Mouse (Mus musculus) bone marrow, adult 2 months (tissue): ENCODE data around the gene Ttll8.

Experiments
- CTCF ChIP-seq: fragments of 200-500 bp; IDR thresholded peaks from 2 replicates; pipeline ENCODE4 v1.5.1; 2011; ENCODE audit warnings: low read length, control low read depth; ENCODE audit not compliant: control insufficient read depth, insufficient read depth
- POLR2A ChIP-seq: fragments of 200-500 bp; IDR thresholded peaks from 2 replicates; pipeline ENCODE4 v1.6.1; 2011; ENCODE audit warnings: low read depth, mild to moderate bottlenecking, control low read depth, low read length, borderline replicate concordance; ENCODE audit not compliant: control insufficient read depth

- TF ChIP-seq POLR2A (no peak), CTCF (no peak)
Measured at GRCm38 (mm10) chr15:88844966-88845365, 109.3 kb downstream of the Ttll8 start.
